Mouse (Mus musculus) kidney, adult 2 months (tissue): ENCODE data around the gene Bcat1.
"Not testable (repeated sequence)": the region's sequence is repeated elsewhere in the genome, so short reads cannot be mapped to it uniquely, and the experiment has no call there.

Source experiments
- CTCF ChIP-seq: fragments of 200-500 bp; conservative IDR thresholded peaks from 2 replicates; pipeline ENCODE4 v1.5.1; 2011; ENCODE audit warnings: low read depth, mild to moderate bottlenecking, control low read depth, low read length, moderate library complexity, mixed read lengths; ENCODE audit not compliant: insufficient read depth, insufficient read length
- POLR2A ChIP-seq: fragments of 200-500 bp; IDR thresholded peaks from one replicate; pipeline ENCODE4 v1.6.1; 2011; ENCODE audit warnings: low read depth, low read length, control low read depth

GRCm38 (mm10) chr6:145093038-145093622 lies 17.1 kb upstream of the Bcat1 start:
- TF ChIP-seq CTCF, POLR2A: not testable (repeated sequence)
